Mouse (Mus musculus): ENCODE measurements around the gene Cilp2. TPM values are rescaled to one million over a fixed set of nuclear protein-coding genes. Genes with fewer than 3 reads are reported as not detected.
A peak's percentile ranks its signal among the peaks of the same experiment; 100 is the strongest.

Gene Cilp2
- 1 to 10 TPM in 1 of 2 experiments, under 1 TPM in 1; 0.89 to 1.3 TPM for total RNA-seq (2021)

DNA sequence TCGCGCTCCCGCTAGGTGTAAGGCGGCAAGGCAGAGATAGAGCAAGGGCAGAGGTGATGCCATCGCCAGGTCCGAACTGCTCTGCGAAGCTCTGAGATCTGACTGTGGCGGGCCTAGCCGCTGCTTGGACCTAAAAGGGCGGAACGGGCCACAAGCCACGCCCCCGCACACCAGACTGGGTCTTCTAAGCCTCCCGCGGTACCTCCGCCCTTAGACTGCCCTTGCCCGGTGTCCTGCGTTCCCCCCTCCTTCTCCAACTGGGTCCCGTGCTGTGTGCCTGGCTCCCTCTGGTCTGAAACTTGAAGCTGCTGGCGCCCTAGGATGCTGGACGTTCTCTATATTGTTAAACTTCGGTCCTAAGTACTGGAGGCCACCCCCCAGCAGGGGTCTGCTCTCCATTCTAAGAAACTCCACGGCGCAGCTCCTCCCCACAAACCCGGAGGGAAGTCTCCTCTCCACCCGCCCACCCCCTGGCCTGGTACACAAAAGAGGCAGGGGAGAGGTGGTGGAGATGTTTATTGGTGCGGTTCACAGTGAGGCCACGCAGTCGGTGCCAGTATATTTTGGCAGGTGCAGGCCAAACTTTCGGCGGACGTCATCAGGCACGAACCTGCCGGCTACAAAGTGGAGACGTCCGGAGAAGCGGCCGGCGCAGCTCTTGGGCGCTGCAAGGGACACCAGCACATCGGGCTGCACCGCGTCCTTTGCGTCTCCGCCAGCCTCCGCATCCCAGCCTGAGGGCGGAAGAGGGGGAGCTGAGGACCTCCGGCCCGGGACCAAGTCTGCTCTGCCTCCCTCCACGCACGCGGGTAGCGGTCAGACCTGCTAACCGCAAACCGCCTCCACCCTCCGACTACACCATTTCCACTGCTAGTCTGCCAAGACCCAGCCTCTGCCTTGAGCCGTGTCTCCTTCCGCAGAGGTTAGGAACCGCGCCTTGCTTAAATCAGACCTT, at the start of gene Cilp2:
Gene Cilp2, minus strand, starts transcription at position 399 of the 955 bp plus-strand sequence.
- DNase-seq (ENCODE audit: extremely low spot score in 1 of 2, low spot score in 1 of 2), result no peak

- DNase-seq (ENCODE audit: extremely low spot score in 1 of 2, low spot score in 1 of 2), result no peak
These were observed 48.7 kb upstream of the Cilp2 start for GRCm38 (mm10) chr8:69936050-69936794.

GRCm38 (mm10) chr8:69935431-69935830, 47.9 kb upstream of the Cilp2 start:
- no peak for DNase-seq (ENCODE audit: extremely low spot score in 1 of 2, low spot score in 1 of 2)

GRCm38 (mm10) chr8:69934582-69934981, 47.1 kb upstream of the Cilp2 start:
- no peak for DNase-seq (ENCODE audit: extremely low spot score in 1 of 2, low spot score in 1 of 2)

DNA sequence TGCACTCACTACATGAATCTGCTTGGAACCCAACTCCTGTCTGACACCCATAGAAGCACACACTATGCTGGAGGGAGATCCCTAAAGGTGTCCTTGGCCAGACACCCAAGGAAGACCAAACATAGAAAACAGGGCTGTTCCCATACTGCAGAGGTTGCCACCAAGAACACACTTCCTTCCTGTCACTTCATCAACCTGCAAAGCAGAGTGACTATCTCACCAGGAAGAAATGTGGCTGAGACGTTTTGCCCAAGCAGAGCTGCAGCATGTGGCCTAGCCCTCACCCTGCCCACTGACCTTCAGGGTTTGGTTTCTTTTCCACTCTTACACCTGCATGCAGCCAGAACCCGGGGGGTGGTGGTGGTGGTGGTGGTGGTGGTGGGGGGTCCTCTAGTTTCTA, 46.3 kb upstream of the Cilp2 start:
- DNase-seq (ENCODE audit: extremely low spot score in 1 of 2, low spot score in 1 of 2), result no peak

- DNase-seq (ENCODE audit: extremely low spot score in 1 of 2, low spot score in 1 of 2), result no peak
These were observed 39.4 kb upstream of the Cilp2 start for GRCm38 (mm10) chr8:69926901-69927300.

- no peak for DNase-seq (ENCODE audit: extremely low spot score in 1 of 2, low spot score in 1 of 2)
These were observed 36.5 kb upstream of the Cilp2 start for GRCm38 (mm10) chr8:69923986-69924385.

DNA sequence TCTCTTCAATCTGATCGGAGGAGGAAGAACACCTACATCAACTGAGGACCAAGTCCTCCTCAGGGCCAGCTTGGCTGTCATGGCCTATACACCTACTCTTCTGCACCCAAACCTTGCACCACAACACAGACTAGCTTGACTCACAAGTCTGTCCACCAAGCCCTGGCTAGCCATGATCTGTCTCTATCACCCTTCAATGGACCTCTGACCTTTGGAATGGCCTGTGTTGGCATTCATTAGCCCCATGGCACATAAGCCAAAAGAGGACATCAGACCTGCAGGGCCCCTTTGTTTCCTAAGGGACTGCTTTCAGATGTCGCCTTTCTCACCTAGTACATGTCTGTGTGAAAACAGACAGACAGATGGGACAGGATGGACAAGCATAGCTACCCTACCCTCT, 33.7 kb upstream of the Cilp2 start:
- DNase-seq (ENCODE audit: extremely low spot score in 1 of 2, low spot score in 1 of 2), result no peak

GRCm38 (mm10) chr8:69919876-69920662, 32.6 kb upstream of the Cilp2 start:
- DNase-seq (ENCODE audit: extremely low spot score in 1 of 2, low spot score in 1 of 2), result no peak

DNA sequence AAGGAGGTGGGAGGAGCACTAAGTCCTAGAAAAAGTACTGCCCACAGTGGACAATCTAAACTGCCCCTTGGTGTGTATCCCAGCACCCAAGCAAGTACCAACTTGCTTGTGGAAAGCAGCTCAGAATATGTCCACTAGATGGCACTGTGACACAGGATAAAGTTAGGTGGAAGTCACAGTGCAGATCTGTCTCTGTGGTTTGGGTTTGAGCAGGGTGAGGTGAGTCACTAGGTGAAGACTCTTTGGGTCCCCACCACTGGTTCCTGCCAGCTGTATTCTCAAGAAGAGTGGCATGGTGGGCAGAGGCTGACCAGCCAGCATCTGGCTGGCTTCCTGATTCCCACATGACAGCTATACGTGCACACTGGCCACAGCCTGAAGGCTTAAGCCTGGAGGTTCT, 31.5 kb upstream of the Cilp2 start:
- peak; percentile 61 to 77 for DNase-seq (ENCODE audit: extremely low spot score in 1 of 2, low spot score in 1 of 2)

- DNase-seq (ENCODE audit: extremely low spot score in 1 of 2, low spot score in 1 of 2), result no peak
These were observed 31.0 kb upstream of the Cilp2 start for GRCm38 (mm10) chr8:69918506-69918905.

GRCm38 (mm10) chr8:69915748-69916147, 28.3 kb upstream of the Cilp2 start:
- no peak for DNase-seq (ENCODE audit: extremely low spot score in 1 of 2, low spot score in 1 of 2)

GRCm38 (mm10) chr8:69914526-69914925, 27.0 kb upstream of the Cilp2 start:
- no peak for DNase-seq (ENCODE audit: extremely low spot score in 1 of 2, low spot score in 1 of 2)

GRCm38 (mm10) chr8:69912478-69913074, 25.1 kb upstream of the Cilp2 start:
- no peak for DNase-seq (ENCODE audit: extremely low spot score in 1 of 2, low spot score in 1 of 2)

DNA sequence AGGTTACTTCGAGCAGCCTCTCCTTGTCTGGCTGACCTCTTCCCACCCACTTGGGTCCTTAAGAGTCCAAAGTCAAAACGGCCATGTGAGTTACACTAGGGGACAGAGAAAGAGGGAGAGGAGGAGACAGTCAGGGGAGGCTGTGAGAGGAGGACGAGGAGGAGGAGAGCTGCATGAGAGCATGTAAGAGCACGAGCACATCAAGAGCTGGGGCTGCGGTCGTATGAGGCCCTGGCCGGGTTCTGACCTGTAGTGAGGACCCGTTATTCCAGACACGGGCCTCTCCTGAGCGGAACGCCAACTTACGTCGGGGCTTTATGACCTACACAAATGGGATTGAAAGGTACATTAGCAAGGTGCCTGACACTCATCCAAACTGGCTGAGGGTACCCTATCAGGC, 24.4 kb upstream of the Cilp2 start:
- DNase-seq (ENCODE audit: extremely low spot score in 1 of 2, low spot score in 1 of 2), result no peak

- DNase-seq (ENCODE audit: extremely low spot score in 1 of 2, low spot score in 1 of 2), result no peak
These were observed 19.6 kb upstream of the Cilp2 start for GRCm38 (mm10) chr8:69907106-69907505.

GRCm38 (mm10) chr8:69906260-69906659, 18.8 kb upstream of the Cilp2 start:
- no peak for DNase-seq (ENCODE audit: extremely low spot score in 1 of 2, low spot score in 1 of 2)

DNA sequence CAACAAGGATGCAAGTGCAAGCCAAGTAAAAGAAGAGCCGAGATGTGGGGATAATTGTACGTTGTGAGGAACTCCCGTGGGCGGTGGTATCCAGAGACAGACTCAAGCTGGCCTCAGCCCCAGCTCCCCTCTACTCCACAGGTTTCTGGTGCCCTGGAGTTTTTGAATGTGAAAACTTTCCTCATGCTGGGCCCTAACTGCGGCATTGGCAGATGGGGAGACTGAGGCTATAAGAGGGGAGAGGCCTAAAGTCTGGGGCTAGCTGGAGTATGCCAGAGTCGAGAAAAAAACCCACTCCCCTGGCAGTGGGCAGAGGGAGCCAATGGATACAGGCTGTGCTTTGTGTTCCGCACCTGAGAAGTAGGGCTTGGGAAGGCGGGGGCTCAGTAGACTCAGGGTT, 16.6 kb upstream of the Cilp2 start:
- DNase-seq (ENCODE audit: extremely low spot score in 1 of 2, low spot score in 1 of 2), result no peak

DNA sequence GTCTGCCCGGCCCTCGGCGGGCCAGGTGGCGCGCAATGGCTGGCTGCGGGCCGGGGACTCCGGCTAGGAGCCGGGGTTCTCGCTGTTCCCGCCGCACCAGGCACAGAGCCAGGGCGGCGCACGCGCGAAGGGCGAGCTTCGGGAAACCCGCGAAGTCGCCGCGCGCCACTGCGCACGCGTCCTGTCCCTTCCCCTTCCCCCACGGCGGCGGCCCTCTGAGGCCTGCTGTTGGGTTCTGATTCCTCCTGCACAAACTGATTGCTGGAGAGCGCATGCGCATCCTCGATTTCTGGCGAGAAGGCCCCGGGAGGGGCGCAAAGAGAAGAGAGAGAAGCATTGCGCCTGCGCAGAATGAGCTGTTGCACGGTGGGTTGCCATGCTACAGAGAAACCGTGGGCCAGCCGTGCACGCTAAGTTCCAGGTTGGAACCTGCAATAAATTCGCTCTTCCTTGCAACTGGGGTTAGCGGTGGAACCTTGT, 15.6 kb upstream of the Cilp2 start:
- DNase-seq (ENCODE audit: extremely low spot score in 1 of 2, low spot score in 1 of 2), result peak; percentile 96 to 97
